Mouse (Mus musculus) embryonic stem cell, embryonic (primary cell): ENCODE data around the gene Cdadc1.

Source experiments
- CTCF ChIA-PET, 4 experiments: fragments of 300-600 bp in 2 of 4; fragments of 350-600 bp in 2 of 4; sonication (Branson Sonifier 250); formaldehyde crosslinking; loops; one replicate each; lab custom pipeline; 2022; ENCODE audit warnings: inconsistent platforms in 2 of 4; lab: Charles Lee
- POLR2A ChIA-PET, 4 experiments: fragments of 300-600 bp in 2 of 4; fragments of 350-600 bp in 2 of 4; sonication (Branson Sonifier 250); formaldehyde crosslinking; loops; one replicate each; lab custom pipeline; 2022; ENCODE audit warnings: antibody characterized with exemption in 4 of 4, inconsistent platforms in 1 of 4; lab: Charles Lee

Gene Cdadc1

GRCm38 (mm10) chr14:59557886-59558285 is 39.9 kb downstream of the Cdadc1 start:
- ChIA-PET POLR2A (interaction anchor here in 2 of 4 experiments (0.6 to 0.7 kb wide), 2 partner anchors 31 to 104 kb away, joined by 3 to 18 read pairs; no protein-coding TSS in a partner anchor), CTCF (interaction anchor here in 2 of 4 experiments (0.6 to 2.3 kb wide), 2 partner anchors 17 to 265 kb away, joined by 4 to 5 read pairs; no protein-coding TSS in a partner anchor)

GRCm38 (mm10) chr14:59557071-59557470 is 40.7 kb downstream of the Cdadc1 start:
- ChIA-PET CTCF (interaction anchor here in 3 of 4 experiments (0.6 to 2.3 kb wide), 4 partner anchors 16 to 316 kb away, joined by 3 to 5 read pairs (median 4); no protein-coding TSS in a partner anchor), POLR2A (interaction anchor here (0.6 to 1.8 kb wide), 7 partner anchors 14 to 1079 kb away, joined by 3 to 18 read pairs (median 4); no protein-coding TSS in a partner anchor)

- CTCF ChIA-PET = interaction anchor here in 3 of 4 experiments (0.6 to 2.3 kb wide), 6 partner anchors 15 to 88 kb away, joined by 3 to 5 read pairs (median 4); no protein-coding TSS in a partner anchor
- POLR2A ChIA-PET = interaction anchor here in 2 of 4 experiments (0.9 to 1.8 kb wide), 4 partner anchors 12 to 356 kb away, joined by 3 to 5 read pairs (median 4); partner anchors contain the start of genes Cab39l (in 1 of the 2) and Setdb2 (in 1 of the 2)
These were observed 41.7 kb downstream of the Cdadc1 start for GRCm38 (mm10) chr14:59555928-59556531.

- ChIA-PET CTCF (interaction anchor here in 1 of 4 experiments (0.8 kb wide), 1 partner anchor 87 kb away, joined by 4 read pairs; no protein-coding TSS in a partner anchor), POLR2A (interaction anchor here in 1 of 4 experiments (0.9 kb wide), 1 partner anchor 114 kb away, joined by 4 read pairs; the partner anchor contains the start of genes Cab39l and Setdb2)
These were observed 42.7 kb downstream of the Cdadc1 start for GRCm38 (mm10) chr14:59555018-59555417.

- ChIA-PET POLR2A (interaction anchor here in 2 of 4 experiments (0.5 to 2.3 kb wide), 6 partner anchors 10 to 353 kb away, joined by 3 to 10 read pairs (median 4); partner anchors contain the start of gene Rcbtb1 (in 1 of the 2)), CTCF (interaction anchor here (0.6 to 1.3 kb wide), 12 partner anchors 20 to 1342 kb away, joined by 3 to 7 read pairs (median 4); no protein-coding TSS in a partner anchor)
These were observed 43.7 kb downstream of the Cdadc1 start for GRCm38 (mm10) chr14:59554025-59554424.

GRCm38 (mm10) chr14:59551956-59552355 is 45.8 kb downstream of the Cdadc1 start:
- ChIA-PET CTCF (interaction anchor here in 1 of 4 experiments (0.6 kb wide), 1 partner anchor 9 kb away, joined by 5 read pairs; no protein-coding TSS in a partner anchor), POLR2A (interaction anchor here in 3 of 4 experiments (0.6 to 1.3 kb wide), 6 partner anchors 15 to 1754 kb away, joined by 3 to 5 read pairs (median 4); partner anchors contain the start of gene Sap18 (in 1 of the 3))

GRCm38 (mm10) chr14:59550841-59551240 is 46.9 kb downstream of the Cdadc1 start:
- CTCF ChIA-PET = no interaction called here
- POLR2A ChIA-PET = interaction anchor here in 3 of 4 experiments (1.1 to 1.9 kb wide), 6 partner anchors 9 to 110 kb away, joined by 3 to 8 read pairs (median 4); partner anchors contain the start of genes Cab39l (in 2 of the 3) and Setdb2 (in 2 of the 3)

- CTCF ChIA-PET = no interaction called here
- POLR2A ChIA-PET = interaction anchor here in 2 of 4 experiments (0.6 to 1.7 kb wide), 3 partner anchors 9 to 109 kb away, joined by 3 to 8 read pairs (median 3); partner anchors contain the start of genes Cab39l (in 1 of the 2) and Setdb2 (in 1 of the 2)
These were observed 48.7 kb downstream of the Cdadc1 start for GRCm38 (mm10) chr14:59549106-59549505.

- POLR2A ChIA-PET = no interaction called here
- CTCF ChIA-PET = no interaction called here
These were observed 49.2 kb downstream of the Cdadc1 start for GRCm38 (mm10) chr14:59548532-59548931.

GRCm38 (mm10) chr14:59547530-59547929 is 50.2 kb downstream of the Cdadc1 start:
- POLR2A ChIA-PET = interaction anchor here in 2 of 4 experiments (0.6 to 1.2 kb wide), 5 partner anchors 11 to 56 kb away, joined by 3 to 5 read pairs (median 3); no protein-coding TSS in a partner anchor
- CTCF ChIA-PET = no interaction called here

GRCm38 (mm10) chr14:59546162-59546880 is 51.4 kb downstream of the Cdadc1 start:
- ChIA-PET POLR2A (no interaction called here), CTCF (no interaction called here)

GRCm38 (mm10) chr14:59543956-59544355 is 53.8 kb downstream of the Cdadc1 start:
- POLR2A ChIA-PET = interaction anchor here in 1 of 4 experiments (1.1 to 1.6 kb wide), 2 partner anchors 10 to 12 kb away, joined by 4 to 5 read pairs; no protein-coding TSS in a partner anchor
- CTCF ChIA-PET = interaction anchor here in 1 of 4 experiments (0.6 kb wide), 1 partner anchor 13 kb away, joined by 3 read pairs; no protein-coding TSS in a partner anchor

GRCm38 (mm10) chr14:59543158-59543826 is 54.5 kb downstream of the Cdadc1 start:
- POLR2A ChIA-PET = interaction anchor here in 2 of 4 experiments (1.1 to 1.6 kb wide), 3 partner anchors 9 to 13 kb away, joined by 4 to 5 read pairs (median 4); no protein-coding TSS in a partner anchor
- CTCF ChIA-PET = interaction anchor here in 2 of 4 experiments (0.5 to 0.8 kb wide), 3 partner anchors 9 to 48 kb away, joined by 3 to 5 read pairs (median 5); no protein-coding TSS in a partner anchor

- CTCF ChIA-PET = interaction anchor here in 1 of 4 experiments (2.0 kb wide), 1 partner anchor 16 kb away, joined by 5 read pairs; no protein-coding TSS in a partner anchor
- POLR2A ChIA-PET = interaction anchor here in 1 of 4 experiments (1.0 to 2.2 kb wide), 2 partner anchors 9 to 13 kb away, joined by 3 to 8 read pairs; no protein-coding TSS in a partner anchor
These were observed 57.0 kb downstream of the Cdadc1 start for GRCm38 (mm10) chr14:59540761-59541160.

GRCm38 (mm10) chr14:59540230-59540629 is 57.5 kb downstream of the Cdadc1 start:
- CTCF ChIA-PET = interaction anchor here in 1 of 4 experiments (2.0 kb wide), 1 partner anchor 16 kb away, joined by 5 read pairs; no protein-coding TSS in a partner anchor
- POLR2A ChIA-PET = interaction anchor here in 1 of 4 experiments (1.0 to 2.2 kb wide), 2 partner anchors 9 to 14 kb away, joined by 3 to 8 read pairs; no protein-coding TSS in a partner anchor

- POLR2A ChIA-PET = no interaction called here
- CTCF ChIA-PET = interaction anchor here in 1 of 4 experiments (0.8 kb wide), 1 partner anchor 70 kb away, joined by 3 read pairs; no protein-coding TSS in a partner anchor
These were observed 59.8 kb downstream of the Cdadc1 start for GRCm38 (mm10) chr14:59537829-59538432.
